Mouse (Mus musculus) small intestine, adult 2 months (tissue): ENCODE results near the gene Lrrc57.

Source experiments
- CTCF ChIP-seq: fragments of 200-500 bp; IDR thresholded peaks from 2 replicates; pipeline ENCODE4 v1.5.1; 2012; ENCODE audit warnings: low read depth, mild to moderate bottlenecking, control low read depth, inconsistent platforms, low read length, moderate library complexity, mixed read lengths; ENCODE audit not compliant: insufficient replicate concordance, insufficient read length; ENCODE audit errors: extremely low read depth
- POLR2A ChIP-seq: fragments of 200-500 bp; IDR thresholded peaks from 2 replicates; pipeline ENCODE4 v1.6.1; 2012; ENCODE audit warnings: low read depth, mild to moderate bottlenecking, control low read depth, inconsistent platforms, low read length, moderate library complexity

DNA sequence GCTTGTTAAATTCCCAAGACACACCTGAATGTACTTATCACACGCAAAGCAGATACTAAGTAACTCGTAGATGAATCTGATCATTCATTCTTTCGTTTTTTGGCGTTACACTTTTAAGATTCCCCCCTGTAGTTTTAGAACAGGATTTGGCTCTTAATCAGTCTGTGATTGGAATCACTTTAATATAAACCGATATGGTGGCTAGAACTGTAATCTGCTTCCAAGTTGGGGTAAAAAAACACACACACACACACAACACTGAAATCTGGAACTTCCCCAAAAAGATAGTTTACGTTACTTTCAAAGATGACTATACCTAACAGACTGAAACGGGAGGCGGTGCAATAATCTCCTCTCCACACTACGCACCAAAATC, 46.5 kb downstream of the Lrrc57 start:
- TF ChIP-seq CTCF (no peak), POLR2A (no peak)
